Mouse (Mus musculus): ENCODE measurements around the gene Frem1.

The Frem1 gene

DNA sequence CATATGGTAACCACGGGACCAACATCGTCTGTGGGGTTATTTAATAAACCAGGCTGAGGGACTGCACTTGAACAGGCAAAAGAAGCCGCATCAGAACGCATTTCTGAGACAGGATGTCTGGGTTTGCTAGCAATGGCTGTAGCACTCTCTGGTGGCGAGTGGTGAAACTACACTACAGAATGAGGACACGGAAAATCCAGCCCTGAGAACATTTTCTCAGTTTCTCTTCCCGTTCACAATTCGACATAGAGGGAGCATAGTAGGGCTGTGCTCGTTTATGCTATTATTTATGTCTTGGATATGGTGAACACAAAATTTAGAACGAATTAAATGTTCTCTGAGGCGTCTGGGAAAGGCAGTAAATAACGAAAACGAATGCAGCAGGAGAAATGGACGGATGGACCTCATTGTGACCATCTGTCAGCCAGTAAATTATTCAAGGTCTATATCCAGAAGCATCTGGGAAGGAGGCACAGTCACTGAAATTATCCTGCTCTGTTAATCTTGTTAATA, 118.4 kb downstream of the Frem1 start:
- peak; percentile 53 for DNase-seq (ENCODE audit: low read depth, low spot score)

DNA sequence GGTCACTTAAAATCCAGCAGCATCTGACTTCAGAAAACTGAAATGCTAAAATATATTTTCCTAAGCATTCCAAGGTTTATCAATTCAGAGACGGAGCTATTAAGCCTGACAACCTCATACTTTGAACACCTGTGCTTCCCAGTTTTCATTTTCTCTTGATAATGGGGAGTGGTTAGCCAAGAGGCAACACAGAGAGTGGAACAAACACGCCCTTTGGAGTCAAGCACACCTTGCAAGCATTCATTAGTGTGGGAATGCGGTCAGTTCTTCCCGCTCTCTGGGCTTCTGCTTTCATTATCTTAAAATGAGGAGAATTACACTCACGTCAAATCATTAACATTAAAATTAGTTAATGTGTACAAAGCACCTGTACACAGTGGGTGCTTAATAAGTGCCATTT, 122.1 kb downstream of the Frem1 start:
- DNase-seq (ENCODE audit: low read depth, low spot score): no peak

DNA sequence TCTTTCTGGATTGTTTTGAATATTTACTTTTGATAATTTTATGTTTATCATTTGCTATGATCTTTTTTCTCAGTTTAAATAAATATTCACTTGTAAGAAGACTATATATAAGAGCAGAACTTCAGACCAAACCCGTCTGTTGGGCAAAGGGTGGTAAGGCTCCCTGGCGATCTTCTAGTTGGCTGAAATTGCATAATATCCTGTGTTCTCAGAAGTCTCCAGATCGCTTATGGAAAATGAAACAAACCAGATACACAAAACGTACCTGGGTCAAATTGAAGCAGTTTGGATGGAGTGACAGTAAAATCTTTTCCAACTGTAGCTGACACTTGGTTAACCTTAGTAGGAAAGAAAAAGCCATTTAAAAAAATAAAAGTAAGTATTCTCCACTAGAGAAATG, 130.2 kb downstream of the Frem1 start:
- no peak for DNase-seq (ENCODE audit: low read depth, low spot score)

DNA sequence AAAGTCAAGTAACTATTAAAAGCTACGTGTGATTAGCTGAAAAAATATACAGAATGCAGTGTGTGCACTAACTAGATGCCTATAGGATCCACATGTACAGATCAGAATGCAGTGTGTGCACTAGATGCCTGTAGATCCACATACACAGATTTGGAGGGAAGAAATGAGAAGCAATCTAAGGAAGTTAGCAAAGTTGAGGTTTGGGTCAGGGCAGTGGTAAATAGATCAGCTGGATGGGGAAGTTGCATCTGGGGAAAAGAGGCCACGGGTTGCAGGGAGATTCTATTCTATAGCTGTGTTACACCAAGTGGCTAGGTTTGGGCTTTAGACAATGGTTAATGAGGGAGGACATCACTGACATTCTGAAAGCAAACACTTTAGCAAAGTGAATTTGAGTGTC, 133.5 kb downstream of the Frem1 start:
- no peak for DNase-seq (ENCODE audit: low read depth, low spot score)

- no peak for DNase-seq (ENCODE audit: low read depth, low spot score)
Measured at GRCm38 (mm10) chr4:82916678-82917050, 135.5 kb downstream of the Frem1 start.

GRCm38 (mm10) chr4:82916003-82916677, 136.0 kb downstream of the Frem1 start:
- DNase-seq (ENCODE audit: low read depth, low spot score): no peak

GRCm38 (mm10) chr4:82915576-82915975, 136.6 kb downstream of the Frem1 start:
- no peak for DNase-seq (ENCODE audit: low read depth, low spot score)

DNA sequence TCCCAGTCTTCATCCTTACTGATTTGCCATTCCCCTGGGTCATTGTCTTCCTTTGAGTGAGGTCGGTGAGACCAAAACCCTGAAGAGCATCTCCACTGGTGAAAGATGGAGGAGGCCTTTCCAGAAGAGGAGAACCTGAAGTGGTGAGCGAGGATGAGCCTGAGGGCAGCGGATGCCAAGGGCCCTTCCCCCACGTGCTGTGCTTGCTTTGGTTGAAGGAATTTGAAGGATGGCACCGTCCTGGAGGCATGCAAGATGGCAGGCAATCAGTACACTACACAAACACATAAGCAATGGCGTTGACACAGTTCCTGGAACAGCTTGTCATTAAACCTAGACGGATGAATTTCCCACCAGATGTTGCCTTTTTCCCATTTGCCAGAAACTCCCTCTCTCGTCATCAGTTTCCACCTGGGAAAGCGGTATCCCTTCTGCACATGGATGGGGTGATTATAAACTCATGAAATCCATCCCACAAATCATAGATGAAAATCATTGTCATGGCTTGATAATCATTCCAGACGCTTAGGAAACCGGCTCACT, 137.5 kb downstream of the Frem1 start:
- DNase-seq (ENCODE audit: low read depth, low spot score): no peak

DNA sequence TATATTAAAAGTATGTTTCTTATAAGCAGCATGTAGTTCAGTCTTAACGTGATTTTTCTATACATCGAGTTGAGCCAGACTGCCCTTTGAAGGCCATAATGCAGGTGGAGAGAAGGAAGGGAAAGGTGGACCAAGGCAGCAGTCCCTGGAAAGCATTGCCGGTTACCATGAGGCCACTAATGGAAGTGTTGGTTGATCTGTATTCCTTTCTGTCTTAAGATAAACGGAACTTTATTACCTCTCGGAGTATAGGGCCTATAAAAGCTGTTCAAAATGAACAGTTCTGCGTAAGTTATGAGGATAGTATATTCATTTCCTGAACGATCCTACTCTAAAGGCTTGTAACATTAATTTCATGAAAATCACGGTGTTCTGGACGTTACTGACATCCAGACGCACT, 156.9 kb downstream of the Frem1 start:
- DNase-seq (ENCODE audit: low read depth, low spot score): no peak

- DNase-seq (ENCODE audit: low read depth, low spot score): no peak
Measured at GRCm38 (mm10) chr4:82892247-82892646, 159.9 kb downstream of the Frem1 start.

GRCm38 (mm10) chr4:82891566-82891965, 160.6 kb downstream of the Frem1 start:
- no peak for DNase-seq (ENCODE audit: low read depth, low spot score)

- no peak for DNase-seq (ENCODE audit: low read depth, low spot score)
Measured at GRCm38 (mm10) chr4:82891049-82891448, 161.1 kb downstream of the Frem1 start.

DNA sequence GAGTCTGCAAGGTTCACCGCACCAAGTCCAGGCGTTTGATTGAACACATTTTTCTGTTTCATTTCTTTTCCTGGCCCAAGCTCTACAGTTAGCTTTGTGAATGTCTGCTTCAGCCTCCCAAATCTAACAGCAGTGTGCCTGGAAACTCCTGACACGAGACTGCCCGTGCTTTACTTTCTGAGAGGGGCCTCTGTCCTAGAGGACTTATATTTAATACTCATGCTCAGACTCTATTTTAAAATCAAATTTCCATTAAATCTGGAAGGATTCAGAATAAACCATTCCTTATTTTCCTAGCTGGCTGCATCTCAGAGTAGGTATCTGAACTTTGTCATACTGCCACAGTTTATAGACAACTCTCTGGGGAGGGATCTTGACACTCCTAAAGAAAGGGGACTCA, 161.6 kb downstream of the Frem1 start:
- DNase-seq (ENCODE audit: low read depth, low spot score): no peak

- DNase-seq (ENCODE audit: low read depth, low spot score): no peak
Measured at GRCm38 (mm10) chr4:82886148-82886547, 166.0 kb downstream of the Frem1 start.

DNA sequence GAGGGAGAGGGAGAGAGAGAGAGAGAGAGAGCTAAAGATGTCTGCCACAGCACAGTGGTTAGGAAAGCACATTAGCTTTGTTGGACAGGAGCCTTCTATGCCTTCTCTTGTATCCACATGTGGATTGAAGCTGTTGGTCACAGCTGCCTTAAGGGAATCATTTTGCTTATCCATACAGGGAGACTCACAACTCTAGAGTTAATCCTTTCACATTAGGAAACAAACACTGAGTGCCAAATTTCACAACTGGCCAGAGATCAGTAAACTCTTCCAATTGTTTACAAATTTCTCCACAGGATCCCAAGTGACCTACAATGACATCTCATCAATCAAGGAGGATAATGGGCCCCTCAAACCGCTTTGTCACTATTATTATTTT, 166.6 kb downstream of the Frem1 start:
- no peak for DNase-seq (ENCODE audit: low read depth, low spot score)

- DNase-seq (ENCODE audit: low read depth, low spot score): no peak
Measured at GRCm38 (mm10) chr4:82884636-82885534, 167.3 kb downstream of the Frem1 start, which contains the start of gene Cer1. Gene Cer1, minus strand, starts transcription at chr4:82885148.

DNA sequence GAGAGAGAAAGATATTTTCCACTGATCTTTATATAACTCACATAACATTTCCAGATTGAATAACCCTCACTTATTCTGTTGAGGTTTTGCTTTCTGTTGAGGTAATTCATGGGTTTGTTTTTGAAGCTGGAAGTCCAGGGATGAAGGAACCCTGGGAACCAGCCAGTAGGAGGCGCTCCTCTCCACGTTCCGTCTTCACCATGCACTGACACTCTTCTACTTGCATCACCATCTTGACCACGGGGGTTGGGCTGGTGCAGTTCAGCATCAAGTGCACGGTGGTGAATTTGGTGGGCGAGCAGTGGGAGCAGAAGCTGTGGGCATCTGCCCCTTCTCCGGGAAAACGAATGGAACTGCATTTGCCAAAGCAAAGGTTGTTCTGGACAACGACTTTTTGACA, 169.6 kb downstream of the Frem1 start:
- DNase-seq (ENCODE audit: low read depth, low spot score): no peak

- no peak for DNase-seq (ENCODE audit: low read depth, low spot score)
Measured at GRCm38 (mm10) chr4:82881366-82881765, 170.8 kb downstream of the Frem1 start.

- DNase-seq (ENCODE audit: low read depth, low spot score): no peak
Measured at GRCm38 (mm10) chr4:82880243-82880642, 171.9 kb downstream of the Frem1 start.

DNA sequence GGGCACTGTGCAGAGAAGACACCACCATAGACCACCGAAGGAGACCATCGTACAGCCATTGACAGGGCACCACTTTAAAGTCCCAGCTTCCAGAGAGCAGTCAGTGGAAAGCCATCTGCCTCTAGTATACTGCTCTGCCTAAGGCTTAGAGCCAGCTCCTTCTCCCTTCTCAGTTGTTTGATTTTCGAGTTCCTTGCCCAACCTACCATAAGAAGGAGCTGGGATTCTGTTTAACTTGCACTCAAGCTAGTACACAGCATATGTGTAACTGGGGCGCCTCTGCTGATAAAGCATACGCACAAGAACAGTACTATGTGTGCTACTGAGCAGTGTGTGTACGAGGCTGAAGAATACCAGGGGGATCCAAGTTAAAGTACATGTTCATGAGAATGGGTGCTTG, 173.0 kb downstream of the Frem1 start:
- no peak for DNase-seq (ENCODE audit: low read depth, low spot score)

DNA sequence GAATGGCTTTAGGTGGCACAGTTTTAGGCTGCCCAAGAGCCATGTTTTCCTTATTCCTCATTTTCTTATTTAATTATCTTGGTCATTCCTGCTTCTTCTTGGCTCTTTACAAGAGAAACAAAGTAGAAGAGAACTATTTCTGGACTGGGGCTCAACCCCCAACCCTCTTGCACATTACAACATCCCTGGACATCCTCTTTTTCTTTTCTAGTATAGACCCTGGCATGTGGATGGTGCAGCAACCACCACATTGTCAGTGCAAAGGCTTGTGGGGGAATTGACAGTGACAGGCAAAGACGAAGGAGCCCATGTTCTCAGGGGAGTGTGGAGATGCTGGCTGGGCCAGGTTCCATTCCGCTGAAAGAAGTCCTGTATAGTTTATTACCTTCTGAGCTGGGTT, 175.5 kb downstream of the Frem1 start:
- no peak for DNase-seq (ENCODE audit: low read depth, low spot score)

DNA sequence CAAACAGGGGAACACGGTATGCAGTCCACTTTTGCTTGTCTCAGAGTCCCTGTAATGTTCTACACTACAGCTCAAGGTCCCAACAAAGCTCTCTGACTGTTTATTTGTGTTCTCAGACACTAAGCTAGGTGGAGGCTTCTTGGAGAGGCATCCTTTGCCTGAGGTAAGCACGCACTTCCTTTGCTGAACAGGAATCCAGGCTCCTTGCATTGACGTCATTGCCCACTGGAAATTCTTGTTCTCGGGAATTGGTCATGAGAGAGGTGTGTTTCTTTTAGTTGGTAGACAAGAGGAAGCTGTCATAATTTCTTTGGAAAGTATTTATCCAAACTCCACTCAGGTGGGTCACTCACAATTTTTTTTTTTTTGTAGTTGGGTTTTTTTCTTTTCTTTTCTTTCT, 176.6 kb downstream of the Frem1 start:
- no peak for DNase-seq (ENCODE audit: low read depth, low spot score)

GRCm38 (mm10) chr4:82874791-82875190, 177.3 kb downstream of the Frem1 start:
- DNase-seq (ENCODE audit: low read depth, low spot score): no peak
